Mouse (Mus musculus) heart, embryonic 15.5 days (tissue): ENCODE data around the gene Gpr156. TPM values are rescaled to one million over a fixed set of nuclear protein-coding genes. Genes with fewer than 3 reads are reported as not detected.

Experiments
- ATAC-seq: fragments of 200-750 bp; cut with Nextera tagmentation; replicated peaks from 2 replicates; pipeline ENCODE4 v1.8.0; 2017; ENCODE audit warnings: low read depth, moderate TSS enrichment; ENCODE audit not compliant: insufficient number of reproducible peaks, insufficient read depth, low FRiP score
- H3K27ac ChIP-seq: fragments of 300-500 bp; sonication (generic); 2 replicates; pipeline ENCODE4 v1.5.1; 2015; ENCODE audit warnings: mild to moderate bottlenecking, inconsistent platforms
- H3K27me3 ChIP-seq: fragments of 300-500 bp; sonication (generic); 2 replicates; pipeline ENCODE4 v1.6.1; 2015; ENCODE audit warnings: inconsistent platforms
- H3K36me3 ChIP-seq: fragments of 300-500 bp; sonication (generic); 2 replicates; pipeline ENCODE4 v1.6.1; 2015; ENCODE audit warnings: mild to moderate bottlenecking, inconsistent platforms
- H3K4me1 ChIP-seq: fragments of 300-500 bp; sonication (generic); replicated peaks from 2 replicates; pipeline ENCODE4 v1.6.1; 2015; ENCODE audit warnings: inconsistent platforms
- H3K4me2 ChIP-seq: fragments of 300-500 bp; sonication (generic); 2 replicates; pipeline ENCODE4 v1.6.1; 2015; ENCODE audit warnings: inconsistent platforms, mild to moderate bottlenecking, moderate library complexity
- H3K4me3 ChIP-seq: fragments of 300-500 bp; sonication (generic); 2 replicates; pipeline ENCODE4 v1.5.1; 2015; ENCODE audit warnings: mild to moderate bottlenecking, inconsistent platforms
- H3K9ac ChIP-seq: fragments of 300-500 bp; sonication (generic); 2 replicates; pipeline ENCODE4 v1.6.1; 2015; ENCODE audit warnings: mild to moderate bottlenecking, inconsistent platforms
- H3K9me3 ChIP-seq: fragments of 300-500 bp; sonication (generic); replicated peaks from 2 replicates; pipeline ENCODE4 v1.6.1; 2016; ENCODE audit warnings: inconsistent platforms
- WGBS: fragments of 180-500 bp; shearing (Covaris S2); methylation state at CpG from one replicate; pipeline ENCODE4 v1.1.7; 2015; ENCODE audit warnings: mixed read lengths; 5-methylcytosine and 5-hydroxymethylcytosine counted together
- polyA plus RNA-seq: library from polyadenylated mRNA; unstranded; fragments of >200 nt; fragmentation: Nextera tagmentation; extraction: Ambion mirVana; gene quantifications from 2 replicates; pipeline ENCODE4 v1.2.1, GENCODE M21; 2015

Gpr156 gene
- polyA plus RNA-seq = 0.19 and 0.37 TPM in 2 replicates

GRCm38 (mm10) chr16:37916138-37916817, at the start of gene Gpr156:
Gene Gpr156 (plus strand): TSS chr16:37916496.
- Histone ChIP-seq H3K9ac (peak within 1 kb of the TSS; percentile 46), H3K4me3 (peak within 1 kb of the TSS; percentile 56), H3K27me3 (peaks cover 16% of the 10 kb centered on the region), H3K36me3 (no peaks in the 10 kb centered on the region), H3K27ac (no peak within 1 kb of the TSS), H3K4me2 (peak within 1 kb of the TSS; percentile 94), H3K9me3 (no peaks in the 10 kb centered on the region), H3K4me1 (peaks cover 6% of the 10 kb centered on the region; the same call in 1 of the 2 replicates)
- peak; percentile 74; the same call in 1 of the 2 replicates for ATAC-seq
- WGBS = 4% methylated on average over 53 of the region's 53 CpGs

- Histone ChIP-seq H3K4me1 (peaks cover 25% of the 10 kb centered on the region), H3K27me3 (no peaks in the 10 kb centered on the region), H3K4me2 (peak within 1 kb of the TSS; percentile 88), H3K27ac (peak within 1 kb of the TSS; percentile 99), H3K4me3 (peak within 1 kb of the TSS; percentile 97), H3K9ac (peak within 1 kb of the TSS; percentile 92), H3K9me3 (no peaks in the 10 kb centered on the region), H3K36me3 (no peaks in the 10 kb centered on the region; the same call in 1 of the 2 replicates)
- 1% methylated on average over 86 of the region's 86 CpGs for WGBS
- peak; percentile 94 for ATAC-seq
Measured at GRCm38 (mm10) chr16:37867791-37868505, 48.3 kb upstream of the Gpr156 start, which contains the start of gene Lrrc58. Gene Lrrc58 (plus strand): TSS chr16:37868389.

GRCm38 (mm10) chr16:37868506-37869469, 47.5 kb upstream of the Gpr156 start:
- peak; percentile 74 for ATAC-seq
- no peaks in the 10 kb centered on the region for H3K27me3 ChIP-seq
- H3K4me1 ChIP-seq = peaks cover 25% of the 10 kb centered on the region
- H3K4me3 ChIP-seq = peak overlapping the region; percentile 97
- H3K36me3 ChIP-seq = no peaks in the 10 kb centered on the region; the same call in 1 of the 2 replicates
- H3K9ac ChIP-seq = peak overlapping the region; percentile 92
- WGBS = under 1% methylated on average over 87 of the region's 87 CpGs
- peak overlapping the region; percentile 88 for H3K4me2 ChIP-seq
- peak overlapping the region; percentile 99 for H3K27ac ChIP-seq
- no peaks in the 10 kb centered on the region for H3K9me3 ChIP-seq

- peak overlapping the region; percentile 92 for H3K9ac ChIP-seq
- no peak for ATAC-seq
- peaks cover 26% of the 10 kb centered on the region for H3K4me1 ChIP-seq
- H3K4me3 ChIP-seq = peak overlapping the region; percentile 97
- H3K27me3 ChIP-seq = no peaks in the 10 kb centered on the region
- H3K4me2 ChIP-seq = peak overlapping the region; percentile 88
- 19% methylated on average over 4 of the region's 4 CpGs for WGBS
- H3K9me3 ChIP-seq = no peaks in the 10 kb centered on the region
- no peaks in the 10 kb centered on the region; the same call in 1 of the 2 replicates for H3K36me3 ChIP-seq
- H3K27ac ChIP-seq = peak overlapping the region; percentile 99
Measured at GRCm38 (mm10) chr16:37869470-37870231, 46.6 kb upstream of the Gpr156 start.

GRCm38 (mm10) chr16:37871112-37871715, 45.1 kb upstream of the Gpr156 start:
- peak overlapping the region; percentile 39 for H3K27ac ChIP-seq
- 59% methylated on average over 4 of the region's 4 CpGs for WGBS

GRCm38 (mm10) chr16:37874501-37875235, 41.6 kb upstream of the Gpr156 start:
- H3K9ac ChIP-seq = no peak overlapping the region
- no peaks in the 10 kb centered on the region for H3K27me3 ChIP-seq
- no peak overlapping the region for H3K4me3 ChIP-seq
- no peaks in the 10 kb centered on the region for H3K9me3 ChIP-seq
- WGBS = 78% methylated on average over 4 of the region's 4 CpGs
- no peak overlapping the region for H3K4me2 ChIP-seq
- no peak for ATAC-seq
- H3K4me1 ChIP-seq = peaks cover 37% of the 10 kb centered on the region
- no peak overlapping the region for H3K27ac ChIP-seq
- H3K36me3 ChIP-seq = peaks cover 20% of the 10 kb centered on the region

More at GRCm38 (mm10) chr16:37871112-37871715, 45.1 kb upstream of the Gpr156 start:
- no peak overlapping the region for H3K4me3 ChIP-seq
- no peaks in the 10 kb centered on the region; the same call in 1 of the 2 replicates for H3K36me3 ChIP-seq
- H3K9me3 ChIP-seq = no peaks in the 10 kb centered on the region
- no peak for ATAC-seq
- H3K4me2 ChIP-seq = peak overlapping the region; percentile 88
- no peaks in the 10 kb centered on the region for H3K27me3 ChIP-seq
- H3K9ac ChIP-seq = no peak overlapping the region
- peaks cover 32% of the 10 kb centered on the region for H3K4me1 ChIP-seq

- Histone ChIP-seq H3K27ac (no peak overlapping the region), H3K36me3 (peaks cover 32% of the 10 kb centered on the region), H3K9me3 (no peaks in the 10 kb centered on the region), H3K27me3 (no peaks in the 10 kb centered on the region), H3K9ac (no peak overlapping the region), H3K4me1 (peaks cover 16% of the 10 kb centered on the region), H3K4me2 (no peak overlapping the region), H3K4me3 (no peak overlapping the region)
- WGBS = 98% methylated on average over 3 of the region's 3 CpGs
- ATAC-seq = no peak
Measured at GRCm38 (mm10) chr16:37877406-37877805, 38.9 kb upstream of the Gpr156 start.

- ATAC-seq = no peak
- Histone ChIP-seq H3K36me3 (peaks cover 47% of the 10 kb centered on the region), H3K27me3 (no peaks in the 10 kb centered on the region), H3K27ac (no peak overlapping the region), H3K4me1 (peaks cover 13% of the 10 kb centered on the region), H3K4me2 (no peak overlapping the region), H3K9me3 (no peaks in the 10 kb centered on the region), H3K9ac (no peak overlapping the region), H3K4me3 (no peak overlapping the region)
- 86% methylated on average over 7 of the region's 7 CpGs for WGBS
Measured at GRCm38 (mm10) chr16:37878951-37879505, 37.3 kb upstream of the Gpr156 start.

GRCm38 (mm10) chr16:37879750-37880419, 36.4 kb upstream of the Gpr156 start:
- H3K9me3 ChIP-seq = no peaks in the 10 kb centered on the region
- no peak overlapping the region for H3K4me2 ChIP-seq
- H3K27ac ChIP-seq = no peak overlapping the region
- no peaks in the 10 kb centered on the region for H3K27me3 ChIP-seq
- peaks cover 49% of the 10 kb centered on the region for H3K36me3 ChIP-seq
- no peak overlapping the region for H3K4me3 ChIP-seq
- peaks cover 9% of the 10 kb centered on the region for H3K4me1 ChIP-seq
- 89% methylated on average over 4 of the region's 4 CpGs for WGBS
- ATAC-seq = no peak
- H3K9ac ChIP-seq = no peak overlapping the region
